Mouse (Mus musculus) neural tube, embryonic 14.5 days (tissue): ENCODE measurements around the gene Aldh16a1. TPM values are rescaled to one million over a fixed set of nuclear protein-coding genes. Genes with fewer than 3 reads are reported as not detected.
A peak's percentile ranks its signal among the peaks of the same experiment; 100 is the strongest.

Experiments
- ATAC-seq: fragments of 200-750 bp; cut with Nextera tagmentation; 2 replicates; pipeline ENCODE4 v1.8.0; 2017; ENCODE audit warnings: low read depth, mild to moderate bottlenecking, moderate TSS enrichment, moderate library complexity
- H3K27ac ChIP-seq: fragments of 300-500 bp; sonication (generic); 2 replicates; pipeline ENCODE4 v1.5.1; 2014; ENCODE audit warnings: low read depth, mild to moderate bottlenecking, control low read depth, low read length, moderate library complexity, mixed read lengths
- H3K27me3 ChIP-seq: fragments of 300-500 bp; sonication (generic); 2 replicates; pipeline ENCODE4 v1.6.1; 2014; ENCODE audit warnings: low read length; ENCODE audit not compliant: control insufficient read depth, insufficient read depth
- H3K36me3 ChIP-seq: fragments of 300-500 bp; sonication (generic); 2 replicates; pipeline ENCODE4 v1.6.1; 2014; ENCODE audit warnings: low read length, mixed read lengths; ENCODE audit not compliant: control insufficient read depth, insufficient read depth
- H3K4me1 ChIP-seq: fragments of 300-500 bp; sonication (generic); 2 replicates; pipeline ENCODE4 v1.6.1; 2014; ENCODE audit warnings: low read length; ENCODE audit not compliant: control insufficient read depth, insufficient read depth
- H3K4me2 ChIP-seq: fragments of 300-500 bp; sonication (generic); 2 replicates; pipeline ENCODE4 v1.6.1; 2014; ENCODE audit warnings: mild to moderate bottlenecking, low read depth, low read length, control low read depth
- H3K4me3 ChIP-seq: fragments of 300-500 bp; sonication (generic); 2 replicates; pipeline ENCODE4 v1.5.1; 2014; ENCODE audit warnings: low read depth, low read length, control low read depth, mixed read lengths
- H3K9ac ChIP-seq: fragments of 300-500 bp; sonication (generic); replicated peaks from 2 replicates; pipeline ENCODE4 v1.6.1; 2014; ENCODE audit warnings: low read depth, mild to moderate bottlenecking, control low read depth, low read length, mixed read lengths
- H3K9me3 ChIP-seq: fragments of 300-500 bp; sonication (generic); 2 replicates; pipeline ENCODE4 v1.6.1; 2016; ENCODE audit warnings: low read length; ENCODE audit not compliant: control insufficient read depth
- WGBS: fragments of 180-500 bp; shearing (Covaris S2); extraction: QIAGEN DNeasy Blood & Tissue Kit; methylation state at CpG from one replicate; pipeline ENCODE4 v1.1.7; 2014; 5-methylcytosine and 5-hydroxymethylcytosine counted together
- polyA plus RNA-seq: library from polyadenylated mRNA; unstranded; fragments of >200 nt; fragmentation: Nextera tagmentation; extraction: Ambion mirVana; gene quantifications from 2 replicates; pipeline ENCODE4 v1.2.1, GENCODE M21; 2014

Gene Aldh16a1
- polyA plus RNA-seq = 16.9 and 19.8 TPM in 2 replicates

GRCm38 (mm10) chr7:45154096-45154992, at the start of gene Aldh16a1, which contains the start of gene Pih1d1:
Aldh16a1 (minus strand) TSS chr7:45154584.
Pih1d1 (plus strand) TSS chr7:45154303.
- peak within 1 kb of the TSS; percentile 92 for H3K27ac ChIP-seq
- peak within 1 kb of the TSS; percentile 56 for H3K4me3 ChIP-seq
- H3K9me3 ChIP-seq = no peaks in the 10 kb centered on the region
- no peaks in the 10 kb centered on the region for H3K27me3 ChIP-seq
- H3K9ac ChIP-seq = peak within 1 kb of the TSS; percentile 47
- WGBS = 4% methylated on average over 69 of the region's 69 CpGs
- H3K4me1 ChIP-seq = peaks cover 10% of the 10 kb centered on the region
- H3K36me3 ChIP-seq = 0 out of 2 replicates have a peak, but pooled peaks cover 14% of the 10 kb centered on the region
- H3K4me2 ChIP-seq = peak within 1 kb of the TSS; percentile 62
- peak; percentile 96 for ATAC-seq

DNA sequence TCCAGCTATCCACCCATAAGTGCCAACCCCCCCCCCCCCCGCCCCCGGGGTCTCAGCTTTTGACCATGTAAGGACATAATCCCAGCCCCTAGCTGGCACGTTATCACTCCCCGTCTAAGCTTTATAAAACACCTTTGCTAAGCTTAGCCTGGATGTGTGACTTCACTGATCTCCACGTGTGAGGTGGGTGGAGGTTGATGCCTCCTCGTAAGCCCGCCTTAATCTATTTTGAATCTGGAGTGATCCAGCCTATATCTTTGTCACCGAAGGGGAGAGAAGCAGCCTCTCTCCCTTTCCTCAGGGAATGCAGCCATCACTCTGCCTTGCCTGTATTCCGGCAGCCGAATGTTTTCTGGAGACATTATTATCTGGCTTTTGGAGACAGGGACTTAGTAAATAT, 48.3 kb upstream of the Aldh16a1 start:
- Histone ChIP-seq H3K9me3 (no peaks in the 10 kb centered on the region), H3K4me3 (no peak overlapping the region), H3K4me1 (no peaks in the 10 kb centered on the region), H3K9ac (no peak overlapping the region), H3K36me3 (no peaks in the 10 kb centered on the region), H3K27me3 (no peaks in the 10 kb centered on the region), H3K4me2 (no peak overlapping the region), H3K27ac (no peak overlapping the region)
- WGBS = 62% methylated on average over 10 of the region's 10 CpGs
- ATAC-seq = no peak

DNA sequence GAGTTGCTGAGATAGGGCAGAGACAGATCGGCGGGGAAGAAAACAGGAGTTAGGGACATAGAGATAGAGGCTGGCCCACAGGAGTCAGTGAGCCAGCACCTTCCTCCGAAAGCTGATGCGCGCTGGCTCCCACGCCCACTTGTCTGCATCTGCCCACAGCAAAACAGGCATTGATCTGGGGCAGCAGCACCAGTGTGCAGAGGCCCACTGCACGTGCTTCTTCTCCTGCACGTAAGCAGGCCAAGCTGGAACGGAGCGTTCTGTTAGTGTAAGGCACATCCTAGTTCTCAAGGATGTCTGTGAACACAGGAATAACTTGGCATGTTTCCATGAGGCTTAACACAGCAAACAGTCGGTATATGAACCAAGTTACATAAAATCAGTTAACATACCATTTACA, 44.6 kb upstream of the Aldh16a1 start:
- Histone ChIP-seq H3K36me3 (no peaks in the 10 kb centered on the region), H3K4me2 (no peak overlapping the region), H3K9me3 (no peaks in the 10 kb centered on the region), H3K27ac (no peak overlapping the region), H3K4me1 (no peaks in the 10 kb centered on the region), H3K9ac (no peak overlapping the region), H3K4me3 (no peak overlapping the region), H3K27me3 (no peaks in the 10 kb centered on the region)
- 86% methylated on average over 11 of the region's 11 CpGs for WGBS
- no peak for ATAC-seq

DNA sequence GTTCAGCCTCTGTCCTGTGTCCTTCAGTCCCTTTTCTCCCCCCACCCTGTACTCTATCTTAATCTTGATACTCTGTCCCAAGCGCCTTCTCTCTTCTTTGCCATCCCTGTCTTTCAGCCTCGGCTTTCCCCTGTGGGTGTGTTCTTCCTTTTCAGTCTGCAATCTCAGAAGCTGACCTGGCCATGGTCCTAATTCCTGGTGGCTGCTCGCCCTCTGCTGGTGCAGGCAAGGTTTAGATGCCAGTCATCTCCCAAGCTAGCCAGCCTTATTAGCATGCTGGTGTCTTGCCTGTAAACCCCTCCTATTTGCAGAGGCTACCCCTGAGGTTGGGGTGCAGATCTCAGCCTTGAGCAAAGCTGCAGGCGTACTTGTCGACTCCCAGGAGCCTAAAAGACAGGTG, 44.1 kb upstream of the Aldh16a1 start:
- WGBS = 18% methylated on average over 5 of the region's 5 CpGs
- Histone ChIP-seq H3K27ac (no peak overlapping the region), H3K4me2 (no peak overlapping the region), H3K9me3 (no peaks in the 10 kb centered on the region), H3K4me1 (no peaks in the 10 kb centered on the region), H3K4me3 (no peak overlapping the region), H3K9ac (no peak overlapping the region), H3K36me3 (no peaks in the 10 kb centered on the region), H3K27me3 (no peaks in the 10 kb centered on the region)
- peak; percentile 77; the same call in 1 of the 2 replicates for ATAC-seq

DNA sequence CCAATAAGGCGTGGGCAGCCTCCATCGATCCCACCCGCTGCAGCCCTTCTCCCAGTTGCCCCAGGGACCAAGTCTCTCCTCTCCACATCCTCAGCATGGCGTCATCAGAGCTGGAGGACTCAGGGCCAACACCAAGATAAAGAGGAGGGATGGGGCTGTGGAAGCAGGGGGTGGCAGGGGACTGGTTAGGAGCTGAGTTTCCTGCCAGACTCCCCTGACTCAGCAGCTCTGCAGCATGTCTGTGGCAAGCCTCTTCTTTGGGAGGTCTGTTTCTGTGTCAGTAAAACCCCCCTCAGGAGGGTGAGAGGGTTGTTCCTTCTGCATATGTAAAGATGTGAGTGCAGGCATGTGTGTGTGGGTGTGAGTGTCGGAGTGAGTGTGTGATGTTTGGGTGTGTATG, 42.6 kb upstream of the Aldh16a1 start:
- no peak for ATAC-seq
- 78% methylated on average over 5 of the region's 5 CpGs for WGBS
- Histone ChIP-seq H3K4me1 (no peaks in the 10 kb centered on the region), H3K4me3 (no peak overlapping the region), H3K36me3 (no peaks in the 10 kb centered on the region), H3K9me3 (no peaks in the 10 kb centered on the region), H3K4me2 (no peak overlapping the region), H3K27ac (no peak overlapping the region), H3K27me3 (no peaks in the 10 kb centered on the region), H3K9ac (0 out of 2 replicates have a peak overlapping the region, but pooled peaks have one; percentile 4)

DNA sequence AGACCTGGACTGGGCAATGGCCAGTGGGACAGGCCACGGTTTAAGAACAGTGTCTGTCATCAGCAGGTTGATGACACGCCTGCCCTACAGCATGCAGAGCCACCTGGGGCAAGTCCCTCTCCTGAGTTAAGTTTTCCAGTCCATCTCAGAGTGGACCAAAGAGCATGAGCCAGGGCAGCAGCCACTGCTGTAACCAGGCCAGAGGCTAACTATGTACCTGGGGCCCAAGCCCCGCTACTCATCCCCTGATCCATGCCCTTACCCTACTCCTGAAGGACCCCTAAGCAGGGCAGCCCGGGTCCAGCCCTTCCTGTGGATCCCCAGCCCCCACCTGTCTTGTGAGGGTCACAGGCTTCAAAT, 41.8 kb upstream of the Aldh16a1 start:
- Histone ChIP-seq H3K9ac (no peak overlapping the region), H3K36me3 (no peaks in the 10 kb centered on the region), H3K4me3 (no peak overlapping the region), H3K4me2 (no peak overlapping the region), H3K27me3 (no peaks in the 10 kb centered on the region), H3K27ac (no peak overlapping the region), H3K4me1 (no peaks in the 10 kb centered on the region), H3K9me3 (no peaks in the 10 kb centered on the region)
- WGBS = 94% methylated on average over 4 of the region's 4 CpGs
- ATAC-seq = no peak

DNA sequence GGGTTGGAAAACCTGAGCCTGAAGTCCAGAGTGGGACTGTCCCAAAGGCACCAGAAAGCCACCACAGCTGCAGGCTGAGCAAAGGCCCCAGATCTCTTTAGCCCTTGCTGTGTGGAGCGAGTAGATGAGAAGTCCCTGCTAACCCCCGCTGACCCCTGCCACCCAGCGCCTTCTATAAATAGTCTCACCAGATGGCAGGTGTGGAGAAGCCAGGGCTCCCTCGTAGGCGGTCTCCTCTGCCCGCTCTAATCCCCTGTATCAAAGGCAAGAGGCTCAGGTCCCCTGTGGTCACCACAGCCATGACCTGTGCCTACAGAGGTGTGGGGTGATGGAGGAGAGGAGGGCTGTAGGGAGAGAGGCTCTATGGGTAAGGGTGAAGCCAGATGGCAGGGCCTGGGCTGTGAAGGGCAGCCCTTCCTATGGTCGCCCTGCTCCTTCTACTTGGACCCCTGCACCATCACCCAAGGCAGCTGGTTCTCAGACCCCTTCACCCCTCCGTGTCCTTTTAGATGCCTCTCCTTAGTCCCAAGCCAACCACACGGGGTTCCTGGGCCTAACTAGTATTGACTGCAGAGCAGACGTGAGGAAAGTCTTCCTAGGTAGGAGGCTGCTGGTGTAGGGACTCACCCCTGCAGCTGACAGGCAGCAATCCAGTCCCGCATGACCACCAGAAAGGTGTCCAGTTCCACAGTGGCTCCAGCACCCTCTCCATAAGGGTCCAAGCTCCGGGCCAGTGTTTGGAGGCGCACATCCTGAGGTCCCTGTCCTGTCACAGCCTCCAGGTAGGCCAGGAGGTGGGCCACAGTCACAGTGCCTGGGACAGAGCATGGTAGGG, 41.2 kb upstream of the Aldh16a1 start:
- 63% methylated on average over 13 of the region's 13 CpGs for WGBS
- H3K9ac ChIP-seq = no peak overlapping the region
- H3K27ac ChIP-seq = no peak overlapping the region
- no peaks in the 10 kb centered on the region for H3K4me1 ChIP-seq
- no peaks in the 10 kb centered on the region for H3K36me3 ChIP-seq
- no peak for ATAC-seq
- H3K4me2 ChIP-seq = no peak overlapping the region
- H3K9me3 ChIP-seq = no peaks in the 10 kb centered on the region
- H3K27me3 ChIP-seq = no peaks in the 10 kb centered on the region
- H3K4me3 ChIP-seq = no peak overlapping the region

DNA sequence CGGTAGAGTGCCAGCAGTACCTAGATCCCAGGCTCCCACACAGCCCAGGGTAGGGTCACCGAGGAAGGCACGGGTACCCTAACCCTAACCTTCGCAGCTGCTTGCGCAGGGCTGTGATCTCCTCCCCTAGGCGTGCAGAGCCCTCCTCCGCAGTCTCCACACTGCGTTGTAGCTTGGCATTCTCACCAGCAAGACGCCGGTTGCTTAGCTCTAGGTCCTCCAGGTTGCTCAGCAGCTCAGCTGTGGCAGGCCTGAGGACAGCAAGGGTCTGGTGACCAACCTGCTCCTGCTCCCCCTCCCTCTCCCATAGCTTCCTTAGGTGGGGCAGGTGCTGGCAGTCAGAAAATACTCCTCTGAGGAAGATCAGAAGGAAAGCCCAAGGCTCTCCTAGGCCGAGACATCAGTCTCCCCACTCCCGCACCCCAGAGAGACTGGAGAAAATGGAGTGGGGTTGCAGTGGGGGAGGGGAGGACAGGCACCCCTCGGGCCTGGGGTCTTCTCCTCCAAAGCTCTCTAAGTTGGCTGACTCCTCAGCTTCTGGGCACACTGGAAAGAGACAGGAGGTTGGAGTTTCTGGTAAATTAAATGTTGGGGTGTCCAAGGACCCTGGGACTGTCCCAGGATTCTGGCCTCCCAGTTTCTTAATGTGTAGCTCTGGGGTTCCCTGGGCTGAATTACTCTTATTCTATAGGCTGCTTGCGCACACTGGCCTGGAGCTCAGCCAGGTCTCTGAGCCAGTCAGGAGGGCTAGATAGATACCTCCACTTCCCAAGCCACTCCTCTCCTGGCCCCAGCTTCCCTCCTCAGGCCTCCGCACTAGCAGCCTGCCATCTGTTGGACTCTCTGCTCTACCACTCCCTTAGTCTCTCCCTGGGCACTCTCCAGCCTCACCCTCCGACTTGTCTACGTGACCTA, 39.7 kb upstream of the Aldh16a1 start:
- H3K9ac ChIP-seq = 0 out of 2 replicates have a peak overlapping the region, but pooled peaks have one; percentile 2
- no peak overlapping the region for H3K4me3 ChIP-seq
- H3K27ac ChIP-seq = no peak overlapping the region
- H3K4me1 ChIP-seq = no peaks in the 10 kb centered on the region
- no peaks in the 10 kb centered on the region; the same call in 1 of the 2 replicates for H3K27me3 ChIP-seq
- ATAC-seq = no peak
- WGBS = 76% methylated on average over 17 of the region's 17 CpGs
- H3K9me3 ChIP-seq = no peaks in the 10 kb centered on the region
- H3K4me2 ChIP-seq = no peak overlapping the region
- H3K36me3 ChIP-seq = no peaks in the 10 kb centered on the region
